Mouse (Mus musculus) bone marrow macrophage, adult 2 months (primary cell): ENCODE results near the gene Rho.

ENCODE experiments used
- CTCF ChIP-seq: IDR thresholded peaks from 2 replicates; pipeline ENCODE4 v1.5.1; 2012; ENCODE audit warnings: low read depth, mild to moderate bottlenecking, low read length, moderate library complexity
- POLR2A ChIP-seq: IDR thresholded peaks from 2 replicates; pipeline ENCODE4 v1.6.1; 2012; ENCODE audit warnings: mild to moderate bottlenecking, low read depth, low read length, borderline replicate concordance

DNA sequence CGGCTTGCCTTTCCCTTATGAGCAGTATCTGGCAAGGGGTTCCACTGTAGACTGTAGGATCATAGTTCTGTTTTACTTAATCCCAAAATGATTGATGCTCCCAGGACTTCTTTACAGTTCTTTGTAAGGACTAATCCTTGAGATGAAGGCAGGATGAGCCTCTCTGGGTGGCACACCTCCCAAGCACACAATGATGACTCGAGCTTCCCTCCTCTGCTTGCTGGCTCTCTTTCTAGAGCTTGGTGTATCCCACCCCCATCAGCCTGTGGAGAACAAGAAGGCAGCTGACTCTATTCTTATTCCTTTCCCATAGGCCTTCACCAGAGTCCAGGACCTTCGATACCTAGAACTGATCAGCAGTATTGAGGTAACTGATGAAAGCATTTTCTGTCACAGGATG, 29.0 kb upstream of the Rho start:
- TF ChIP-seq CTCF (0 out of 2 replicates have a peak, but pooled peaks have one; percentile 2), POLR2A (no peak)
